Mouse (Mus musculus) heart, postnatal 4 days (tissue): ENCODE results near the gene Fads6. TPM values are rescaled to one million over a fixed set of nuclear protein-coding genes. Genes with fewer than 3 reads are reported as not detected.
A peak's percentile ranks its signal among the peaks of the same experiment; 100 is the strongest.

ENCODE experiments used
- DNase-seq: peaks from one replicate; pipeline ENCODE4 v3.0.0; 2021
- total RNA-seq, 2 experiments: library from RNA; stranded (reverse); gene quantifications; 2 replicates each; pipeline ENCODE4 v1.2.3; 2021

Fads6 gene
- 1 to 10 TPM in 1 of 2 experiments, under 1 TPM in 1; 0.86 to 1.4 TPM for total RNA-seq

DNA sequence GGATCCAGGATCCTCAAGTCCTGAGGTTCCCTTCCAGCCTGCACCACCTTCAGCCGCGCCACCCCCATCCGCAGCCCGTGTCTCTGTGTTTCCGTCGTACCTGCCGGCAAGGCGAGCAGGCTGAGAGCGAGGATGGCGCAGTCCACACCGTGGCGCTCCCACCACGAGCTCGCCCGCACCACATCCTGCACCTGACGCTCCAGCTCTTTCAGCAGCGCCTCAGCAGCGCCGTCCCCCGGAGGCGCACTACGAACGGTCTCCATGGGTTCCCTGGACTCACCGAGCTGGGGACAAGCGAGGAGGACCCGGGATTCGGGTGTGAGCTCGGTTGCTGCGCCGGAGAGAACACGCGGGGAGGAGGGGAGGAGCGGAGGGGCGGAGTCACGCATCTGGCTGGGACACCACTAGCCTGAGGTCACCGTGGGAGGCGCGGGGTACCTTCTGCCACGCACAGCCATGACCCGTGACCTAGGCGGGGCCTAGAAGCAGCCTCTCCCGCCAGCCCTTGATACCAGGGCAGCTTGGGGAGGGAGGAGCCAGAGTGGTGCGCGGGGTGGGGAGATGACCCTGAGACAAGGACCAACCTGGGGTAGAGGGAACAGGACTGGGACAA, at the start of gene Fads6:
Fads6 (minus strand) TSS at position 450 of the 613 bp plus-strand sequence.
- DNase-seq, result peak; percentile 51

DNA sequence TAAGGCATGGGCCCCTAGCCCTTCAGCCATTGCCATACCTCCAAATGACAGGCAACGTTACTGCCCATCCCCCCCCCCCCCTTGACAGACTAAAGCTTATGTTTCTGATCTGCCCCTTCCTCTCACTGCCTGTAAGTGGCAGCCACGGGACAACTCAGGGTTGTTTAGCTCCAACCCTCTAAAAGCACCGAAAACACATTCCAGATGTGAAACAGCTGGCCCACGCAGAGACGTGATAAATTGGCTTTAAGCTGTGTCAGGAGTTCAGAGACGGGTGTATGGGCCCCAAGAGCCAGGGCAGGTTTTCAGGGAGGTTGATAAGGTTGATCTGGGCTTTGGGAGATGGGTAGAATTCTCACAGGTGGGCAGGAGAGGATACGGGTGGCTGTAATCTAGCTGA, 48.1 kb upstream of the Fads6 start:
- no peak for DNase-seq

- no peak for DNase-seq
Observed at GRCm38 (mm10) chr11:115344967-115345366, 47.5 kb upstream of the Fads6 start.

DNA sequence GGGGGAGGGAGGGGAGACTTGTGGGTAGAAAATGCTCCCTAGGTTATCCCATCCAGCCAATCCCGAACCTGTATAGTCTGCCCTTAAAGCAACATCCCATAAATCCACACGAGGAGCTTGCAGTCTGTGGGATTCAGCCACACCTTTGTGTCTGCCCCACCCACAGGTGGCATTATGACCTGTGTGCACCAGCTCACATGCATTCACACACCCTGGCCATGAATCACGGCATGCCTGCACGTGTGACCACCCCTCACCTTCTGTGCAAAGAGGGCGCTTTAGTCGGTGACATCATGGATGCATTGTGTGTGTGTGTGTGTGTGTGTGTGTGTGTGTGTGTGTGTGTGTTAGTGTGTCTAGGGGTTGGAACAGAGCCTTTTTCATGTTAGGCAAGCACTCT, 44.4 kb upstream of the Fads6 start:
- no peak for DNase-seq

- DNase-seq, result no peak
Observed at GRCm38 (mm10) chr11:115341246-115341645, 43.8 kb upstream of the Fads6 start.

- no peak for DNase-seq
Observed at GRCm38 (mm10) chr11:115337826-115338225, 40.4 kb upstream of the Fads6 start.

GRCm38 (mm10) chr11:115337350-115337749, 39.9 kb upstream of the Fads6 start:
- DNase-seq, result no peak

DNA sequence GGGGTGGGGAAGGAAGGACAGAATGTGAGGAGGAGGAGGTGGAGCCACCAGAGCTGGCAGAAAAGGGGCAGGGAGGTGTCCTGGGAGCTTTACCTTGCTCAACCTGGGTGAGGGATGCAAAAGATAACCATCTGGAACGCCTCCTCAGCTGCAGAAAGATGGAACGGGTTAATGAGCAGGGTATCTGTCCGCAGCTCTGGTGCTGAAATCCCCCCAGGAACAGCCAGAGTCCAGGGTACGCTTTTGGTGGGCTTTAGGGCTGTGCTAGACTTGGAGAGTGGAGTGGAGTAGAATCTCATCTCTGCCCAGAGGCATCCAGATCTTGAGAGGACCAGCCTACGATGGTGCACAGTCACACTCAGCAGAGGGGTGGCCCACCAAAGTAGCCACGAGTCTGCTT, 38.7 kb upstream of the Fads6 start:
- no peak for DNase-seq

DNA sequence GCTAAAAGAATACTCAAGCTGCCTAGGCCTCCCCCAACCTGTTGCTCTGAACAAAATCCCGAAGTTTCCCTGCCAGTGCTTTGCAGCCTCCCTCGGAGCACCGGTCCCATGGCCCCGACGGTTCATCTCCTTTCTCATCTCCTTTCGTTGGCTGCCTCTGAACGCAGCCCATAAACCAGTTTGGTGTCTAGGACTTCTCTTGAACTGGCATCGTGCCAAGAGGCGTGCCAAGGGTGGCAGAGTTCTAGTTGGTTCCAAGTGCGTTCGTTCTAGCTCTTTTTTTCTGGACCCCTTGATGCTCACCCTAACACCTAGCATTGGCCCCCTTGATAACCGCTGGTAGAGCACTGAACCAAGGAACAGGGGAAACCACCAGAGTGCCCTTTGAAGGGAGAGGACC, 37.8 kb upstream of the Fads6 start:
- DNase-seq, result no peak

GRCm38 (mm10) chr11:115334531-115334930, 37.1 kb upstream of the Fads6 start, which contains the start of gene Otop3:
Gene Otop3, plus strand, starts transcription at chr11:115334731.
- DNase-seq, result no peak

DNA sequence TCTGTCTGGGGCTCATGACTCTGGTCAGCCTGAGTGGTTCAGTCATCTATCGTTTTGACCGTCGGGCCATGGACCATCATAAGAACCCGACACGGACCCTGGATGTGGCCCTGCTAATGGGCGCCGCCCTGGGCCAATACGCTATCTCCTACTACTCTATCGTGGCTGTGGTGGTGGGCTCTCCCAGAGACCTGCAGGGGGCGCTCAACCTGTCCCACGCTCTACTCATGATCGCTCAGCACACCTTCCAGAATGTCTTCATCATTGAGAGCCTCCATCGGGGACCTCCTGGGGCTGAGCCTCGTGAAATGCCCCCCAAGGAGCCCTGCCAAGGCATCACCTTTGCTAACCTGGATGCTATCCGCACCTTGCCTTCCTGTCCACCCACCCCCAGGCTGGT, 31.9 kb upstream of the Fads6 start:
- no peak for DNase-seq

- DNase-seq, result no peak
Observed at GRCm38 (mm10) chr11:115326730-115327129, 29.3 kb upstream of the Fads6 start.

GRCm38 (mm10) chr11:115323354-115323753, 25.9 kb upstream of the Fads6 start:
- no peak for DNase-seq

DNA sequence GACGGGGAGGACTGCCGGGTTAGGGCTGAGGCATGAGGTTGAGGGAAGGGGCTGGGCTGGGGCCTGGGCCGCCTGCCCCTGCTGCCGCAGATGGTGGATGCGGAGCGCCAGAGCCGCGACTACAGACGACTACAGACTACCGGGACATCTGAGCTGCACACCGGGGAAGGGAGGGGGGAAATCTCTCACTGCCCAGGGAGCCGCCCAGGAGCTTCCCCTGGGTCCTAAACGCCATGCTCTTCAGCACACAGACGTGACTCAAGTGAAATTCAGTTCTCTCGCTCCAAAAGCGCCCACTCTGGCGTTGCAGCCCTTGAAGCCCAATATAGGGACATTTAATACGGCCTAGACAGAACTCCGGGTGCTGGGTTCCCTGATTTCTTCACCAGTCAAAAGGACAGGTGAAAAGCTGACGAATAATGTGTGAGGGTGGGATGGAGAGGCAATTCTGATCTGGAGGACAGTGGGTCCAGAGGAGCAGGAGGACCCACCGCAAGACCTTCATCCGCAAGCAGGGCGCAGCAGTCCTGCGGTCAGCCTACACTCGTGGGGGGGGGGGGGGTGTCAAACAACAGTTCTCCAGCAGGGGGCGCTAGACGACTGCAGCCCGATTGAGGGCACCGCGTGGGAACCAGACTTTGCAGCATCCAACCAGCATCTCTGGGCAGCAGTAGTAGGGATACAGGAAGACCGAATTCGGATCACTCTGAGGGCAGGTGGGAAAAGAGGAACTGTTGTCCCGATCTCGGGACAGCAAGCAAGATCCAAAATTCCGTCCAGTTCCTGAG, 24.6 kb upstream of the Fads6 start, which contains the start of gene Ush1g:
Ush1g (minus strand) TSS at position 136 of the 788 bp plus-strand sequence.
- DNase-seq, result peak; percentile 73

DNA sequence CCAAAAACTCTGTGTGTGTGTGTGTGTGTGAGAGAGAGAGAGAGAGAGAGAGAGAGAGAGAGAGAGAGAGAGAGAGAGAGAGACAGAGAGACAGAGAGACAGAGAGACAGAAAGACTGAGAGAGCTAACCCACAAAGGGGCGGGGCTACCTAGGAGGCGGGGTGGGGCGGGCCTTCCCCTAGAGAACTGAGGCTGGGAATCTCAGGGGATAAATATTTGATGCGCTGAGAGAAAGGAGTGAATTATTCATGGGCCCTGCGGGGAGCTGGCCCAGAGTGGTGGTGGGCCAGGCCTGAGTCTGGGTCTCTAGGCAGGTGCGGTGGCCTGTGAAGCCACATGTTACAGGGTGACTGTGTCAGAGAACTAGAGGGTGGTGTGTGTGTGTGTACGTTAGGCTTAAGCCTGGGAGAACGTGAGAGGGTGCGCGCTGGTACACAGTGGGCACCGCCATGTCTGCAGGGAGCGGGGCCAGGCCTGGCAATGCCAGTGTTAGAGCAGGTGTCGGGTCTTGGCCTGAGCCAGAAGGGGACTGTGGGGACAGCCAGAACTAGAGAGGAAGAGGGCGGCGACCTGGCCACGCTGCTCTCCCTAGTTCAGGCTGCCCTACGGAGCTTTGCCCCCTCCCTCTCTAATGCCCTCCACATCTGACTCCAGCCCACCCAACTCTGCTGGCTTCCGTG, 22.4 kb upstream of the Fads6 start:
- DNase-seq, result no peak

DNA sequence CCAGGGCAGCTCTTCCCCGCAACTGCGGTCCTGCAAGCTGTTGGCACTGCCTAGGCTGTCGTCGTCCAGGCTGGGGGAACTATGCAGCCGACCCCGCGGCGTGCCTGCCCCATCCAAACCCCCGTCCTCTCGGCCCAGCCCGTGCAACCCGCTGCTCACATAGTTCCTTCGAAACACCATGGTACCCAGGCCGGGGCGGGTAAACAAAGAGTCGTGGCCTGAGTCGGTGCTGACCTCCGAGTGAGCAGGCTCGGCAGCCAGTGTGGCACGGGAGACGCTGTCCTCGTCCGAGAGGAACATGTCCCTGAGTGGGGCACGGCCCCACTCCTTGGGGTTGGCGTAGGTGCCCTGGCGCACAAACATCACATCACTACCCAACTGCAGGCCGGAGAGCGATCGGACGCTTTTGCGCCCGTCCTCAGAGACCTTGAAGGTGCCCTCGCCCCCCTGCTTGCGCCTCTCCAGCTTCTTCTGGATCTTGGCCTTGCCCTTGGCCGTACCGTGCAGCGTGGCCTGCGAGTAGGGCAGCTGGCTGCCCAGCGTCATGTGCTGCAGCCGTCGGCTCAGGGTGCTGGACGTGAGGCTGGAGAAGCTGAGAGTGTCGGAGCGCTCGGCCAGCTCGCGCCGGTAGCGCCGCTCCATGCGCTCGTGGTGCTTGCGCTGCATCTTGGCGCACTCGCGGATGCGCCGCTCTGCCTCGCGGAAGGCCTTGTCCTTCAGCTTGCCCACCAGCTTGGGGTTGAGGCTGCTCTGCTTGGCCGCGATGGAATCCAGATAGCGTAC, 21.0 kb upstream of the Fads6 start:
- no peak for DNase-seq

DNA sequence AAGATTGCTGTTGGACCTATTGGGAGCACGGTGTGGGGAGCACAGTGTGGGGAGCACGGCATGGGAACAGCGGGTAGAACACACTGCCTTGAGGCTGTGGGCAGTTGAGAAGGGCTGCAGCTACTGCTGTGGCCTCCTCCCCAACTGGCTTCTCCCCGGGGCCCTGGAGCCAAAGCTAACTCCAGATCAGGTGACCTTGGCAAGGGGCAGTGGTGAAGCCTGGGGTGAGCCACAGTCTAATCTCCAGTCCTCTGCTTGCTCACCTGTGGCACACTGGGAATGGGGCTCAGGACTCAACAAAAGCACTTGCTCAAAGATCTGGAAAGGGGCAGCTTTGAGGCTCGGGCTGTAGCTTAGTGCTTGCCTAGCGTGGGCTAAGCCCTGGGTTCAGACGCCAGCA, 19.7 kb upstream of the Fads6 start:
- no peak for DNase-seq

GRCm38 (mm10) chr11:115314249-115314648, 16.8 kb upstream of the Fads6 start:
- DNase-seq, result no peak

DNA sequence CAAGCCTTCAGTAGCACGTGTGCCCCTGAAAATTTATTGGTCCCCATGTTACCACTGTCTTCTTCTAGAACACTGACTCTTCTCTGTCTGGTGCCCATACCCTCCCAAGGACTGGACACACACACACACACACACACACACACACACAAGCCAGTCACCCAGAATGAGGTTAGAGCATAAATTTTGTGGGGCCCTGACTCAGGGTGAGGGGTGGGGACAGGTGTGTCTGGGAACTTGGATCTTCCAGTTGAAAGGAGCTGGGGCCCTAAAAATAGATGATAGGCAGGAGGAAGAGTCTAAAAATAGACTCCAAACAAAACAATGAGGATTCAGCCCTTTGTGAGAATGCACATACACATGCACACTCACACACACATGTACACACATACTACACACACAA, 11.3 kb upstream of the Fads6 start:
- no peak for DNase-seq

DNA sequence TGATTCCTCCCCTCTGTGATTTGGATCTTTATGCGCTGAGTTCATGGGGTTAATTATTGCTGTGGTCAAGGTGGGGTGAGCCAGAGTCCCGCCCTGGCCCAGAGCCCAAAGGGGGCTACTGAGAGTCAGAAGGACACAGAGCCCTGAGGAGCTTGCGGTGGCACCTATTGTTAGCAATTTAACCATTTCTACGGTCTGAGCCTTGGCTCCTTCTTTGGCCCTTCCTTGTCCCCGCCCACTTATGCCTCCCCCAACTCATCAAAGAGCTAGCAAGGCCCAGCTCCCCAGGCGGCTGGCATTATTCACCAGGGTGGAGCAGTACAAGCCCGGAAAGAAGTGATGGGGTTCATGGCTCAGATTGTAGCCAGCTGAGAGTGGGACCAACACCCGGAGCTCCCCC, 9.4 kb upstream of the Fads6 start, which contains the start of gene Otop2:
Otop2 (plus strand) TSS at position 301 of the 400 bp plus-strand sequence.
- no peak for DNase-seq

GRCm38 (mm10) chr11:115303167-115303566, 5.7 kb upstream of the Fads6 start:
- DNase-seq, result no peak

GRCm38 (mm10) chr11:115301351-115301750, 3.9 kb upstream of the Fads6 start:
- no peak for DNase-seq

DNA sequence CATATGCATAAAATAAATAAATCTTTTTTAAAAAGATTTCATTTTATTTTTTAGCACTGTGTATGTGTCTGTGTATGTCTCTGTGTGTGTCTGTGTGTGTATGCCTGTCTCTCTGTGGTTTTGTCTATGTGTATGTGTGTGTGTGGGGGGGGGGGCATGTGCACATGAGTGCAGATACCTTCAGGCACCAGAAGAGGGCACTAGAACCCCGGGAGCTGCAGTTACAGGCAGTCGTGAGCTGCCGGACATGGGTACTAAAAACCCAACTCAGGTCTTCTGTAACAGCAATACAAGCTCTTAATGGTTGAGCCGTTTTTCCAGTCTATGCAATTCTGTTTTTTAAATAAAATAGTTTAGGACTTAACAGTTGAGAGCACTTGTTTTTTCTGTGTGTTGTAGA, 3.3 kb upstream of the Fads6 start:
- DNase-seq, result no peak
